Mouse (Mus musculus): Measurements from ENCODE around the gene Rsf1.

- TF ChIP-seq CTCF (IDR thresholded peaks at IDR 0.05; ENCODE audit: low read depth): no peak
- TF ChIP-seq EP300 (IDR thresholded peaks at IDR 0.05; ENCODE audit: low read depth): no peak
Measured at GRCm38 (mm10) chr7:97737256-97737637, 157.6 kb downstream of the Rsf1 start.
